Mouse (Mus musculus) myocyte (in vitro differentiated cells): ENCODE measurements around the gene Myom1. TPM values are rescaled to one million over a fixed set of nuclear protein-coding genes. Genes with fewer than 3 reads are reported as not detected.
A peak's percentile ranks its signal among the peaks of the same experiment; 100 is the strongest.
"Not testable (repeated sequence)": the region's sequence is repeated elsewhere in the genome, so short reads cannot be mapped to it uniquely, and the experiment has no call there.

Source experiments
- H3K27me3 ChIP-seq: one replicate; pipeline ENCODE4 v1.6.1; 2011; ENCODE audit not compliant: control insufficient read depth, insufficient read depth, insufficient read length
- H3K36me3 ChIP-seq: one replicate; pipeline ENCODE4 v1.6.1; 2011; ENCODE audit not compliant: control insufficient read depth, insufficient read depth
- H3K4me2 ChIP-seq: one replicate; pipeline ENCODE4 v1.6.1; 2011; ENCODE audit warnings: low read depth, control low read depth
- H3K4me3 ChIP-seq: one replicate; pipeline ENCODE4 v1.5.1; 2011; ENCODE audit warnings: mild to moderate bottlenecking, control low read depth, moderate library complexity
- H3K79me2 ChIP-seq: one replicate; pipeline ENCODE4 v1.6.1; 2011; ENCODE audit not compliant: control insufficient read depth, insufficient read depth
- H3ac ChIP-seq: one replicate; pipeline ENCODE4 v1.6.1; 2011; ENCODE audit not compliant: control insufficient read depth, insufficient read length
- CEBPB ChIP-seq: IDR thresholded peaks from 2 replicates; pipeline ENCODE4 v1.6.1; 2011; ENCODE audit warnings: mild to moderate bottlenecking, moderate library complexity; ENCODE audit not compliant: poor library complexity, insufficient read depth, severe bottlenecking
- E2F4 ChIP-seq: IDR thresholded peaks from one replicate; pipeline ENCODE4 v1.6.1; 2011; ENCODE audit warnings: mild to moderate bottlenecking, control low read depth, moderate library complexity; ENCODE audit not compliant: insufficient read depth
- MAX ChIP-seq: IDR thresholded peaks from one replicate; pipeline ENCODE4 v1.6.1; 2011; ENCODE audit warnings: low read depth, mild to moderate bottlenecking, control low read depth
- MYOD1 ChIP-seq, 3 experiments: IDR thresholded peaks; one replicate each; pipeline ENCODE4 v1.6.1; 2011; ENCODE audit warnings: control low read depth in 2 of 3, low read depth in 2 of 3, mild to moderate bottlenecking in 2 of 3, moderate library complexity in 1 of 3; ENCODE audit not compliant: insufficient read length in 2 of 3, control insufficient read depth in 1 of 3
- MYOG ChIP-seq, 3 experiments: IDR thresholded peaks; one replicate each; pipeline ENCODE4 v1.6.1; 2011; ENCODE audit warnings: control low read depth in 2 of 3, low read depth in 2 of 3, mild to moderate bottlenecking in 2 of 3; ENCODE audit not compliant: insufficient read length in 2 of 3, control insufficient read depth in 1 of 3, insufficient read depth in 1 of 3
- POLR2A ChIP-seq: IDR thresholded peaks from one replicate; pipeline ENCODE4 v1.6.1; 2011; ENCODE audit warnings: low read depth, mild to moderate bottlenecking, control low read depth, moderate library complexity; ENCODE audit not compliant: insufficient read length
- POLR2AphosphoS2 ChIP-seq: IDR thresholded peaks from one replicate; pipeline ENCODE4 v1.6.1; 2011; ENCODE audit warnings: low read depth, control low read depth; ENCODE audit not compliant: insufficient read length
- REST ChIP-seq: IDR thresholded peaks from one replicate; pipeline ENCODE4 v1.6.1; 2011; ENCODE audit warnings: mild to moderate bottlenecking, control low read depth, moderate library complexity; ENCODE audit not compliant: insufficient read depth, insufficient read length
- SRF ChIP-seq: IDR thresholded peaks from one replicate; pipeline ENCODE4 v1.6.1; 2011; ENCODE audit warnings: low read depth; ENCODE audit not compliant: control insufficient read depth, insufficient read length
- TCF12 ChIP-seq: IDR thresholded peaks from one replicate; pipeline ENCODE4 v1.6.1; 2011; ENCODE audit warnings: mild to moderate bottlenecking, control low read depth; ENCODE audit not compliant: poor library complexity, insufficient read depth, severe bottlenecking
- TCF3 ChIP-seq: IDR thresholded peaks from one replicate; pipeline ENCODE4 v1.6.1; 2011; ENCODE audit warnings: low read depth, control low read depth; ENCODE audit not compliant: insufficient read length
- USF1 ChIP-seq: IDR thresholded peaks from one replicate; pipeline ENCODE4 v1.6.1; 2011; ENCODE audit warnings: low read depth, mild to moderate bottlenecking, control low read depth, moderate library complexity
- polyA plus RNA-seq: library from polyadenylated mRNA; unstranded; fragments of >200 nt; fragmentation: generic; extraction: Trizol; gene quantifications from one replicate; pipeline ENCODE4 v1.2.1, GENCODE M21; 2012; ENCODE audit warnings: missing spikeins

Gene Myom1
- polyA plus RNA-seq, 1 experiment, result 52.7 TPM

DNA sequence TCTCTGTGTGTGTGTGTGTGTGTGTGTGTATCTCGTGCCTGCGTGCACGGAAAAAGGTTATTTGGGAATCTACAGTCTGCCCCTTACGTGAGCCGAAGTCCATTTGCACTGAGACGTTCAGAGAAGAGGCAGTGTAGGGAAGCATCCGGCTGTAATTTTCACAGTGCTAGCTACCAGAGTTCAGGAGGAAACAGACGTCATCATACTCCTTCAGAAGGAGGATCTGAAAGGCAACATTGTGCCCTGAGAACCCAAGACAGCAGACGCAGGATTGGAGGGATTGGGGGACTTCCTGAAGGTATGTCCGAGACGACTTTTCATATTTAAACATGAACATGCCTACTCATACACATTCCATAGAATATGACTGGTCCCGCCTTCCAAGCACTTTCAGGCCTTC is 34.8 kb upstream of the Myom1 start:
- H3K4me2 ChIP-seq, result no peak overlapping the region
- no peak for TF ChIP-seq E2F4
- TF ChIP-seq MYOG (IDR thresholded peaks at IDR 0.05; ENCODE audit: control insufficient read depth in 1 of 3, insufficient read depth in 1 of 3, insufficient read length in 2 of 3, low read depth in 2 of 3), result no peak
- no peak for TF ChIP-seq POLR2AphosphoS2
- no peak for TF ChIP-seq TCF12
- TF ChIP-seq REST, result no peak
- TF ChIP-seq CEBPB, result no peak
- no peak for TF ChIP-seq SRF
- TF ChIP-seq USF1, result no peak
- TF ChIP-seq TCF3, result no peak
- TF ChIP-seq POLR2A, result no peak
- TF ChIP-seq MAX, result no peak
- no peak for TF ChIP-seq MYOD1 (IDR thresholded peaks at IDR 0.05; ENCODE audit: control insufficient read depth in 1 of 3, insufficient read length in 2 of 3, low read depth in 2 of 3)
- no peaks in the 10 kb centered on the region for H3K36me3 ChIP-seq
- no peaks in the 10 kb centered on the region for H3K79me2 ChIP-seq
- no peak overlapping the region for H3K4me3 ChIP-seq
- no peaks in the 10 kb centered on the region for H3K27me3 ChIP-seq
- H3ac ChIP-seq, result no peak overlapping the region

DNA sequence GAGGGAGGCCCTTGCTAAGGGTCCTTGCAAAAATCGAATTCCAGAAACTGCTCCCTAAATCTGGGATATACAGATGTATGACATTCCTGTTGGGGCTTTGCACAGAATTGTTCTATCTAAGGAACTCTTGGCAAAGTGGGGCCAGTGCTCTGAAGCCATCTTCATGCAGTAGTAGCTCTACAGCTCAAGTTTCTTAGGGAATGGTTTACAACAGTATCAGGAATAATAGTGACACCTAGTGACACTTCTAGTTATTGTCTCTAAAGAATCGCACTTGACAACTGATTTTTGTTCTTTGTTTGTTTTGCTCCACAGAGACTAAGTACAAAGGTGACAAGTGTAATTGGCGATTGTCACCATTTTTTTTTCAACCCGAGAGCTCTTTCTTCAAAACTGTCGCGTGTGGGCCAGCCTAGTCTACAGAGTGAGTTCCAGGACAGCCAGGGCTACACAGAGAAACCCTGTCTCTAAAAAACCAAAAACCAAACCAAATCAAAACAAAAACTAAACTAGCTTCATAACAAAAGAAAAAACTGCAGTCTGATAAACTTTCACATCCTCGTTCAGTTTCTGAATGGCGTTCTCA is 33.7 kb upstream of the Myom1 start:
- Histone ChIP-seq H3K36me3 (peaks cover 6% of the 10 kb centered on the region), H3K4me2 (peak overlapping the region; percentile 56), H3K4me3 (no peak overlapping the region), H3ac (no peak overlapping the region), H3K79me2 (no peaks in the 10 kb centered on the region), H3K27me3 (no peaks in the 10 kb centered on the region)
- TF ChIP-seq MYOG (IDR thresholded peaks at IDR 0.05; ENCODE audit: control insufficient read depth in 1 of 3, insufficient read depth in 1 of 3, insufficient read length in 2 of 3, low read depth in 2 of 3) (no peak), POLR2AphosphoS2 (no peak), TCF3 (no peak), MAX (no peak), SRF (no peak), TCF12 (no peak), E2F4 (no peak), CEBPB (no peak), MYOD1 (IDR thresholded peaks at IDR 0.05; ENCODE audit: control insufficient read depth in 1 of 3, insufficient read length in 2 of 3, low read depth in 2 of 3) (no peak), USF1 (no peak), REST (no peak)

DNA sequence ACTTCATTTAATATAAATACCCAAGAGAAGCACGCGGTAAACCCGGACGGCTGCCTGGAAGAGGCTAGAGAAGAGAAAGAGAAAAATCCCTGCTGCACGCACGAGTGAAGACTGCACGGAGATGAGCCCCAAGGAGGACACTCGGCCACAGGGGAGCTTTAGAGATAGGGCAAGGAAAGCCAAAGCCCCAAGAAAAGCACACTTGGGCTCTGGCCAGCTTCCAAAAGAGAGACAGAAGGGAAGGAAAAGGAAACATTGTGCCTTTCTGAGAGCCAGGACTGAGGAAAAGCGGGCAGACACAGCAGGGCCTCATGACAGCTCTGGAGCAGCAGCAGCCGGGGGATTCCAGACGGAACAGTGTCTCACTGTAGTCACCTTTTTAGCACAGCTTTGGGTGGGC is 31.2 kb upstream of the Myom1 start:
- H3K79me2 ChIP-seq, result no peaks in the 10 kb centered on the region
- H3K27me3 ChIP-seq, result no peaks in the 10 kb centered on the region
- H3K36me3 ChIP-seq, result peaks cover 14% of the 10 kb centered on the region
- no peak overlapping the region for H3K4me2 ChIP-seq
- no peak overlapping the region for H3ac ChIP-seq
- TF ChIP-seq TCF3 (no peak), CEBPB (no peak), TCF12 (no peak), MYOG (IDR thresholded peaks at IDR 0.05; ENCODE audit: control insufficient read depth in 1 of 3, insufficient read depth in 1 of 3, insufficient read length in 2 of 3, low read depth in 2 of 3) (no peak), REST (no peak), POLR2AphosphoS2 (no peak), POLR2A (no peak), USF1 (no peak), MAX (no peak), MYOD1 (IDR thresholded peaks at IDR 0.05; ENCODE audit: control insufficient read depth in 1 of 3, insufficient read length in 2 of 3, low read depth in 2 of 3) (no peak), SRF (no peak), E2F4 (no peak)
- no peak overlapping the region for H3K4me3 ChIP-seq

DNA sequence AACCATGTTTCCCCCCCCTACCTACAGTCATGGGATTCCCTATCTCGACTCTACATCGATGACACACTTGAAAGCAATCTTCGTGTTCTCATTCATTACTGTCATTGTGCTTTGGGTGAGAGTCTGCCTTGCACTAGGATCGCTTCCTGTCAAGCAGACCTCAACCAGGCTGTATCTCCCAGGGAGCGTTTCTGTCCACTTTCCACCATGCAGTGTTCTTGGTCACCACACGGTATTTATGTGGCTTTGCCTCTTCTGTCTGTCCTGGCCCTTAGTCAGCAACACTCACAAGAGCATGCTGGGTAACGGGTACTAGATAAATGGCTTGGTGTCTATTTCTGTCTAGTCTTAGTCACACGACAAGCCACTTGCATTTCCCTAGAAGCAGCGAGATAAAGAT is 29.0 kb upstream of the Myom1 start:
- Histone ChIP-seq H3K4me2 (no peak overlapping the region), H3K4me3 (no peak overlapping the region), H3ac (no peak overlapping the region), H3K79me2 (no peaks in the 10 kb centered on the region), H3K36me3 (peaks cover 14% of the 10 kb centered on the region), H3K27me3 (no peaks in the 10 kb centered on the region)
- TF ChIP-seq MYOG (IDR thresholded peaks at IDR 0.05; ENCODE audit: control insufficient read depth in 1 of 3, insufficient read depth in 1 of 3, insufficient read length in 2 of 3, low read depth in 2 of 3) (no peak), MYOD1 (IDR thresholded peaks at IDR 0.05; ENCODE audit: control insufficient read depth in 1 of 3, insufficient read length in 2 of 3, low read depth in 2 of 3) (no peak)

DNA sequence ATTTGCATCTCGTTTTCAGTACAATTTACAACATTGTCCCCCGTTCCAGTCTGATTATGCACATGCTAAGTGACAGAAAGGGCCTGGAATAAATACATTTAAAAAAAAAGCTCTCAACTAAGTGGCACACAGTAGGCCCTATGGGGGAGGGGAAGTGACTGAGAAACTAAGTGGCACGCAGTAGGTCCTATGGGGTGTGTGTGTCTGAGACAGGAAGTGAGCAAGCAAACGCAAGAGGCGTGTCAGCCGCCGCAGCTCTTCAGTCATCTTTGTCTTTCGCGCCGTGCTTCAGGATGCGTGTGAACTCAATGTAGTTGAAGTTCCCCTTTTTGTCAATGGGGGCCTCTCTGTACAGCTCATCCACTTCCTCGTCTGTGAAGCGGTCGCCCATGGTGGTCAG is 28.4 kb upstream of the Myom1 start:
- H3K27me3 ChIP-seq, H3K79me2 ChIP-seq, H3ac ChIP-seq, H3K4me3 ChIP-seq, H3K4me2 ChIP-seq: not testable (repeated sequence)
- peaks cover 14% of the 10 kb centered on the region for H3K36me3 ChIP-seq
